Mouse (Mus musculus) hindbrain, postnatal 0 days (tissue): ENCODE measurements at regions not wholly inside any gene's neighbourhood (a gene's known extent, or its start where the extent isn't known, plus 50 kb on each side); places are given as distances from the start of the nearest gene placed in this dataset.

Source experiments
- ATAC-seq: fragments of 200-750 bp; cut with Nextera tagmentation; 2 replicates; pipeline ENCODE4 v1.8.0; 2017; ENCODE audit warnings: mild to moderate bottlenecking, moderate TSS enrichment, moderate library complexity
- DNase-seq: peaks from one replicate; pipeline ENCODE4 v3.0.0-alpha.2; 2015; ENCODE audit warnings: low spot score
- H3K27ac ChIP-seq: fragments of 300-500 bp; sonication (generic); 2 replicates; pipeline ENCODE4 v1.5.1; 2014; ENCODE audit warnings: mild to moderate bottlenecking
- H3K27me3 ChIP-seq: fragments of 300-500 bp; sonication (generic); 2 replicates; pipeline ENCODE4 v1.6.1; 2014; ENCODE audit warnings: low read length, mixed read lengths; ENCODE audit not compliant: insufficient read depth
- H3K36me3 ChIP-seq: fragments of 300-500 bp; sonication (generic); 2 replicates; pipeline ENCODE4 v1.6.1; 2014; ENCODE audit warnings: low read length, mixed read lengths; ENCODE audit not compliant: insufficient read depth
- H3K4me1 ChIP-seq: fragments of 300-500 bp; sonication (generic); 2 replicates; pipeline ENCODE4 v1.6.1; 2014; ENCODE audit warnings: antibody characterized with exemption, low read length, mixed read lengths; ENCODE audit not compliant: insufficient read depth
- H3K4me2 ChIP-seq: fragments of 300-500 bp; sonication (generic); 2 replicates; pipeline ENCODE4 v1.6.1; 2014; ENCODE audit warnings: low read depth, mild to moderate bottlenecking, low read length, moderate library complexity, mixed read lengths
- H3K4me3 ChIP-seq: fragments of 300-500 bp; sonication (generic); 2 replicates; pipeline ENCODE4 v1.5.1; 2014; ENCODE audit warnings: low read length
- H3K9ac ChIP-seq: fragments of 300-500 bp; sonication (generic); replicated peaks from 2 replicates; pipeline ENCODE4 v1.6.1; 2014; ENCODE audit warnings: mild to moderate bottlenecking, low read length, moderate library complexity, mixed read lengths
- H3K9me3 ChIP-seq: fragments of 300-500 bp; sonication (generic); 2 replicates; pipeline ENCODE4 v1.6.1; 2016; ENCODE audit warnings: low read length, mixed read lengths
- CTCF ChIP-seq: IDR thresholded peaks from 2 replicates; pipeline ENCODE4 v1.5.1; 2016; ENCODE audit warnings: antibody characterized with exemption, control low read depth, low read depth
- WGBS: fragments of 180-500 bp; shearing (Covaris S2); extraction: QIAGEN DNeasy Blood & Tissue Kit; methylation state at CpG from one replicate; pipeline ENCODE4 v1.1.7; 2014; 5-methylcytosine and 5-hydroxymethylcytosine counted together

- TF ChIP-seq CTCF = no peak
- DNase-seq = no peak
- no peak overlapping the region for H3K9ac ChIP-seq
- H3K27me3 ChIP-seq = no peaks in the 10 kb centered on the region
- H3K36me3 ChIP-seq = no peaks in the 10 kb centered on the region
- no peak overlapping the region for H3K4me2 ChIP-seq
- 67% methylated on average over 1 of the region's 1 CpGs for WGBS
- H3K4me1 ChIP-seq = no peaks in the 10 kb centered on the region
- ATAC-seq = no peak
- H3K9me3 ChIP-seq = no peaks in the 10 kb centered on the region
- H3K27ac ChIP-seq = no peak overlapping the region
- H3K4me3 ChIP-seq = no peak overlapping the region
Measured at GRCm38 (mm10) chr12:49808341-49808740, 423.4 kb downstream of the Gm43517 start.

GRCm38 (mm10) chr12:49814653-49815052, 429.7 kb downstream of the Gm43517 start:
- H3K9ac ChIP-seq = no peak overlapping the region
- H3K27ac ChIP-seq = no peak overlapping the region
- 12% methylated on average over 3 of the region's 3 CpGs for WGBS
- ATAC-seq (no peak), DNase-seq (peak; percentile 16)
- no peaks in the 10 kb centered on the region for H3K36me3 ChIP-seq
- no peaks in the 10 kb centered on the region for H3K4me1 ChIP-seq
- no peak overlapping the region for H3K4me2 ChIP-seq
- H3K27me3 ChIP-seq = no peaks in the 10 kb centered on the region
- TF ChIP-seq CTCF = no peak
- H3K4me3 ChIP-seq = no peak overlapping the region
- H3K9me3 ChIP-seq = no peaks in the 10 kb centered on the region

- DNase-seq = no peak
- no peak overlapping the region for H3K27ac ChIP-seq
- WGBS = 70% methylated on average over 3 of the region's 3 CpGs
Measured at GRCm38 (mm10) chr12:49827769-49828168, 442.8 kb downstream of the Gm43517 start.

GRCm38 (mm10) chr12:49828553-49828952, 443.6 kb downstream of the Gm43517 start:
- WGBS = 77% methylated on average over 4 of the region's 4 CpGs
- no peak for DNase-seq
- Histone ChIP-seq H3K27ac (no peak overlapping the region), H3K4me3 (no peak overlapping the region), H3K36me3 (no peaks in the 10 kb centered on the region), H3K4me1 (no peaks in the 10 kb centered on the region), H3K9me3 (no peaks in the 10 kb centered on the region), H3K9ac (no peak overlapping the region), H3K27me3 (no peaks in the 10 kb centered on the region), H3K4me2 (no peak overlapping the region)
- no peak for ATAC-seq
- no peak for TF ChIP-seq CTCF

More at GRCm38 (mm10) chr12:49827769-49828168, 442.8 kb downstream of the Gm43517 start:
- no peaks in the 10 kb centered on the region for H3K4me1 ChIP-seq
- H3K27me3 ChIP-seq = no peaks in the 10 kb centered on the region
- ATAC-seq = no peak
- H3K9ac ChIP-seq = no peak overlapping the region
- H3K4me3 ChIP-seq = no peak overlapping the region
- no peak overlapping the region for H3K4me2 ChIP-seq
- H3K36me3 ChIP-seq = no peaks in the 10 kb centered on the region
- no peak for TF ChIP-seq CTCF
- H3K9me3 ChIP-seq = no peaks in the 10 kb centered on the region

GRCm38 (mm10) chr12:49830665-49831064, 445.7 kb downstream of the Gm43517 start:
- no peak for TF ChIP-seq CTCF
- 76% methylated on average over 4 of the region's 4 CpGs for WGBS
- ATAC-seq (no peak), DNase-seq (no peak)
- no peaks in the 10 kb centered on the region for H3K27me3 ChIP-seq
- no peaks in the 10 kb centered on the region for H3K4me1 ChIP-seq
- no peak overlapping the region for H3K9ac ChIP-seq
- H3K4me3 ChIP-seq = no peak overlapping the region
- H3K27ac ChIP-seq = no peak overlapping the region
- H3K36me3 ChIP-seq = no peaks in the 10 kb centered on the region
- H3K9me3 ChIP-seq = no peaks in the 10 kb centered on the region
- no peak overlapping the region for H3K4me2 ChIP-seq

GRCm38 (mm10) chr12:49832118-49832847, 447.3 kb downstream of the Gm43517 start:
- H3K9ac ChIP-seq = no peak overlapping the region
- ATAC-seq = no peak
- no peak overlapping the region for H3K4me3 ChIP-seq
- no peaks in the 10 kb centered on the region for H3K27me3 ChIP-seq
- 56% methylated on average over 3 of the region's 3 CpGs for WGBS
- no peaks in the 10 kb centered on the region for H3K4me1 ChIP-seq
- no peak overlapping the region for H3K4me2 ChIP-seq
- DNase-seq = no peak
- H3K36me3 ChIP-seq = no peaks in the 10 kb centered on the region
- no peak overlapping the region for H3K27ac ChIP-seq
- TF ChIP-seq CTCF = no peak
- no peaks in the 10 kb centered on the region for H3K9me3 ChIP-seq

- Histone ChIP-seq H3K9ac (no peak overlapping the region), H3K4me2 (no peak overlapping the region), H3K27ac (no peak overlapping the region), H3K4me3 (no peak overlapping the region), H3K9me3 (no peaks in the 10 kb centered on the region), H3K36me3 (no peaks in the 10 kb centered on the region), H3K27me3 (no peaks in the 10 kb centered on the region), H3K4me1 (no peaks in the 10 kb centered on the region)
- DNase-seq = no peak
- ATAC-seq = no peak
- TF ChIP-seq CTCF = no peak
- WGBS = 55% methylated on average over 7 of the region's 7 CpGs
Measured at GRCm38 (mm10) chr12:49836282-49837070, 451.5 kb downstream of the Gm43517 start.
